Mouse (Mus musculus) E14TG2a.4 (cell line): ENCODE data around the gene Tsc22d1.

ENCODE experiments used
- CTCF ChIP-seq: conservative IDR thresholded peaks from 2 replicates; pipeline ENCODE4 v1.5.1; 2014; ENCODE audit warnings: low read length
- NANOG ChIP-seq: IDR thresholded peaks from 2 replicates; pipeline ENCODE4 v1.6.1; 2014; ENCODE audit warnings: borderline replicate concordance, low read length, mixed read lengths
- POU5F1 ChIP-seq: IDR thresholded peaks from 2 replicates; pipeline ENCODE4 v1.6.1; 2014; ENCODE audit warnings: low read length, borderline replicate concordance

- no peak for TF ChIP-seq CTCF
- TF ChIP-seq NANOG = no peak
- no peak for TF ChIP-seq POU5F1
Measured at GRCm38 (mm10) chr14:76527030-76527719, 112.4 kb downstream of the Tsc22d1 start.
